ENCODE assay signal across 8 mouse cellular contexts in the genomic region with DNA sequence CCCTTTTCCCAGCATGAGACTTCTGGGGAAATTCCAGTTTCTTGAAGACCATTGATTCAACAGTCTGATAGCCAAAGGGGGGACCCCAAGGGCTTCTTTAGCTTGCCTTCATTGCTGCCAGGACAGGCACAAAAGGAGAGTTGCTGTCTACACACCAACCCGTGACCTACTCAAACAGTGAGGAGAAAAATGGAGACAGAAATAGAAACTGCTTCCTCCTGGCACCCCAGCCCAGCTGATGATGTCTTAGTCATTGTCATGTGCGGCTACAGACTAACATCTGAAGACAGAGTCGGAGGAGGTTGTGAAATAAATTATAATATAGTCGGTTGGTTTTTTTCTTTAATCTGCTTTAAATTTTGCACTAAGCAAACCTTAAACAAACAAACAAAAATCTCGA.
DNase-seq lines count a peak whose midpoint lies in the region; ATAC-seq lines count a peak whose summit lies in the region.

No protein-coding gene starts in this region.

- H3K4me1 ChIP-seq in liver, embryonic 15.5 days (replicated peaks), result no peaks in the 10 kb centered on the region

- H3K9me3 ChIP-seq in liver, embryonic 15.5 days (replicated peaks), result no peaks in the 10 kb centered on the region

- no peak overlapping the region for H3K9ac ChIP-seq in liver, embryonic 15.5 days

- H3K36me3 ChIP-seq in liver, embryonic 15.5 days (replicated peaks), result no peaks in the 10 kb centered on the region

- peak overlapping the region; percentile 39; the same call in 1 of the 2 replicates for H3K4me2 ChIP-seq in liver, embryonic 15.5 days

- ATAC-seq in frontal cortex, adult (ENCODE audit: low TSS enrichment), result peak; percentile 32; the same call in 1 of the 2 replicates
- ATAC-seq in liver, embryonic 15.5 days (ENCODE audit: insufficient read depth), result no peak

- no peak overlapping the region for H3K4me3 ChIP-seq in liver, embryonic 15.5 days (replicated peaks)

- H3K27me3 ChIP-seq in liver, embryonic 15.5 days, result no peaks in the 10 kb centered on the region

- no peak overlapping the region for H3K27ac ChIP-seq in liver, embryonic 15.5 days (replicated peaks)

- WGBS in liver, embryonic 15.5 days (ENCODE audit: insufficient replicate concordance), result 11% methylated on average over 5 of the region's 5 CpGs

- DNase-seq in frontal cortex, postnatal 25 days (ENCODE audit: low spot score in 2 of 2), result no peak
- DNase-seq in 3134 (ENCODE audit: extremely low read depth, insufficient read length, low spot score), result peak; percentile 36
- DNase-seq in brain, adult 2 months (ENCODE audit: low read depth, low spot score), result peak; percentile 70
- DNase-seq in spleen, postnatal 36 days (ENCODE audit: low spot score in 2 of 2), result no peak
- no peak for DNase-seq in adrenal gland, postnatal 25 days
- DNase-seq in cerebellum, postnatal 4 days (ENCODE audit: low spot score in 2 of 2), result no peak

Comparison
In these comparisons a context has a peak if more than half of its experiments do, and no peak if none do; other contexts are left out.
1. DNase-seq: peak in 3134 (single experiment) and brain, adult 2 months (single experiment); none in frontal cortex, postnatal 25 days (0 of 2), spleen, postnatal 36 days (0 of 2), adrenal gland, postnatal 25 days (single experiment) and cerebellum, postnatal 4 days (0 of 2).